Mouse (Mus musculus) liver, embryonic 15.5 days (tissue): ENCODE measurements around the gene Mef2c. TPM values are rescaled to one million over a fixed set of nuclear protein-coding genes. Genes with fewer than 3 reads are reported as not detected.

Experiments
- ATAC-seq: fragments of 200-750 bp; cut with Nextera tagmentation; 2 replicates; pipeline ENCODE4 v1.8.0; 2017; ENCODE audit warnings: moderate number of reproducible peaks, mild to moderate bottlenecking, moderate library complexity; ENCODE audit not compliant: insufficient read depth
- H3K27ac ChIP-seq: fragments of 300-500 bp; sonication (generic); replicated peaks from 2 replicates; pipeline ENCODE4 v1.5.1; 2015; ENCODE audit warnings: mild to moderate bottlenecking, inconsistent platforms
- H3K27me3 ChIP-seq: fragments of 300-500 bp; sonication (generic); 2 replicates; pipeline ENCODE4 v1.6.1; 2015; ENCODE audit warnings: mild to moderate bottlenecking, inconsistent platforms
- H3K36me3 ChIP-seq: fragments of 300-500 bp; sonication (generic); replicated peaks from 2 replicates; pipeline ENCODE4 v1.6.1; 2015; ENCODE audit warnings: moderate library complexity, mild to moderate bottlenecking, inconsistent platforms
- H3K4me1 ChIP-seq: fragments of 300-500 bp; sonication (generic); replicated peaks from 2 replicates; pipeline ENCODE4 v1.6.1; 2015; ENCODE audit warnings: inconsistent platforms
- H3K4me2 ChIP-seq: fragments of 300-500 bp; sonication (generic); 2 replicates; pipeline ENCODE4 v1.6.1; 2015; ENCODE audit warnings: moderate library complexity, mild to moderate bottlenecking, inconsistent platforms
- H3K4me3 ChIP-seq: fragments of 300-500 bp; sonication (generic); replicated peaks from 2 replicates; pipeline ENCODE4 v1.5.1; 2015; ENCODE audit warnings: mild to moderate bottlenecking, inconsistent platforms
- H3K9ac ChIP-seq: fragments of 300-500 bp; sonication (generic); 2 replicates; pipeline ENCODE4 v1.6.1; 2015; ENCODE audit warnings: moderate library complexity, mild to moderate bottlenecking, inconsistent platforms
- H3K9me3 ChIP-seq: fragments of 300-500 bp; sonication (generic); replicated peaks from 2 replicates; pipeline ENCODE4 v1.6.1; 2016; ENCODE audit warnings: inconsistent platforms
- WGBS: fragments of 180-500 bp; shearing (Covaris S2); methylation state at CpG from one replicate; pipeline ENCODE4 v1.1.7; 2015; ENCODE audit warnings: mixed read lengths; ENCODE audit not compliant: insufficient replicate concordance; 5-methylcytosine and 5-hydroxymethylcytosine counted together
- polyA plus RNA-seq: library from polyadenylated mRNA; unstranded; fragments of >200 nt; fragmentation: Nextera tagmentation; extraction: Ambion mirVana; gene quantifications from 2 replicates; pipeline ENCODE4 v1.2.1, GENCODE M21; 2015

The Mef2c gene
- polyA plus RNA-seq, 1 experiment from 2014 or later: 12.0 TPM

GRCm38 (mm10) chr13:83544707-83545106, 40.9 kb downstream of the Mef2c start:
- no peaks in the 10 kb centered on the region for H3K36me3 ChIP-seq
- ATAC-seq: no peak
- 52% methylated on average over 4 of the region's 4 CpGs for WGBS
- no peak overlapping the region for H3K27ac ChIP-seq
- H3K9ac ChIP-seq: no peak overlapping the region
- no peaks in the 10 kb centered on the region for H3K4me1 ChIP-seq
- H3K4me3 ChIP-seq: no peak overlapping the region
- no peak overlapping the region for H3K4me2 ChIP-seq
- H3K27me3 ChIP-seq: no peaks in the 10 kb centered on the region
- no peaks in the 10 kb centered on the region for H3K9me3 ChIP-seq

- no peak overlapping the region for H3K27ac ChIP-seq
- H3K4me1 ChIP-seq: no peaks in the 10 kb centered on the region
- no peaks in the 10 kb centered on the region for H3K36me3 ChIP-seq
- H3K4me3 ChIP-seq: no peak overlapping the region
- H3K4me2 ChIP-seq: no peak overlapping the region
- H3K27me3 ChIP-seq: no peaks in the 10 kb centered on the region
- no peak for ATAC-seq
- 63% methylated on average over 5 of the region's 5 CpGs for WGBS
- H3K9me3 ChIP-seq: no peaks in the 10 kb centered on the region
- no peak overlapping the region for H3K9ac ChIP-seq
Measured at GRCm38 (mm10) chr13:83546876-83547275, 43.0 kb downstream of the Mef2c start.

- no peak overlapping the region for H3K27ac ChIP-seq
- peak; percentile 60; the same call in 1 of the 2 replicates for ATAC-seq
Measured at GRCm38 (mm10) chr13:83551259-83551658, 47.4 kb downstream of the Mef2c start.

GRCm38 (mm10) chr13:83552051-83552450, 48.2 kb downstream of the Mef2c start:
- Histone ChIP-seq H3K4me2 (no peak overlapping the region), H3K9ac (no peak overlapping the region), H3K27me3 (no peaks in the 10 kb centered on the region), H3K4me1 (peaks cover 5% of the 10 kb centered on the region; the same call in 1 of the 2 replicates), H3K27ac (no peak overlapping the region), H3K36me3 (no peaks in the 10 kb centered on the region), H3K9me3 (no peaks in the 10 kb centered on the region), H3K4me3 (no peak overlapping the region)
- WGBS: 12% methylated on average over 1 of the region's 1 CpGs
- peak; percentile 73; the same call in 1 of the 2 replicates for ATAC-seq

More at GRCm38 (mm10) chr13:83551259-83551658, 47.4 kb downstream of the Mef2c start:
- no peak overlapping the region for H3K9ac ChIP-seq
- no peak overlapping the region for H3K4me2 ChIP-seq
- H3K36me3 ChIP-seq: no peaks in the 10 kb centered on the region
- no peak overlapping the region for H3K4me3 ChIP-seq
- peaks cover 5% of the 10 kb centered on the region; the same call in 1 of the 2 replicates for H3K4me1 ChIP-seq
- no peaks in the 10 kb centered on the region for H3K27me3 ChIP-seq
- H3K9me3 ChIP-seq: no peaks in the 10 kb centered on the region

- Histone ChIP-seq H3K9ac (no peak overlapping the region), H3K9me3 (no peaks in the 10 kb centered on the region), H3K27me3 (no peaks in the 10 kb centered on the region), H3K36me3 (no peaks in the 10 kb centered on the region), H3K27ac (no peak overlapping the region), H3K4me2 (no peak overlapping the region), H3K4me1 (0 out of 2 replicates have a peak, but pooled peaks cover 12% of the 10 kb centered on the region), H3K4me3 (no peak overlapping the region)
- peak; percentile 63; the same call in 1 of the 2 replicates for ATAC-seq
- WGBS: 21% methylated on average over 2 of the region's 2 CpGs
Measured at GRCm38 (mm10) chr13:83563261-83563660, 59.4 kb downstream of the Mef2c start.

- H3K27me3 ChIP-seq: no peaks in the 10 kb centered on the region
- no peak overlapping the region for H3K4me2 ChIP-seq
- 58% methylated on average over 3 of the region's 3 CpGs for WGBS
- no peaks in the 10 kb centered on the region for H3K9me3 ChIP-seq
- no peaks in the 10 kb centered on the region for H3K36me3 ChIP-seq
- peaks cover 19% of the 10 kb centered on the region; the same call in 1 of the 2 replicates for H3K4me1 ChIP-seq
- H3K9ac ChIP-seq: no peak overlapping the region
- no peak overlapping the region for H3K27ac ChIP-seq
- no peak for ATAC-seq
- H3K4me3 ChIP-seq: no peak overlapping the region
Measured at GRCm38 (mm10) chr13:83565732-83566131, 61.9 kb downstream of the Mef2c start.

GRCm38 (mm10) chr13:83566180-83566579, 62.3 kb downstream of the Mef2c start:
- Histone ChIP-seq H3K4me2 (no peak overlapping the region), H3K36me3 (no peaks in the 10 kb centered on the region), H3K4me3 (no peak overlapping the region), H3K27ac (no peak overlapping the region), H3K9ac (no peak overlapping the region), H3K27me3 (no peaks in the 10 kb centered on the region), H3K4me1 (peaks cover 19% of the 10 kb centered on the region; the same call in 1 of the 2 replicates), H3K9me3 (no peaks in the 10 kb centered on the region)
- ATAC-seq: no peak
- 61% methylated on average over 4 of the region's 4 CpGs for WGBS

- Histone ChIP-seq H3K9me3 (no peaks in the 10 kb centered on the region), H3K27ac (no peak overlapping the region), H3K4me2 (no peak overlapping the region), H3K9ac (no peak overlapping the region), H3K4me1 (peaks cover 22% of the 10 kb centered on the region), H3K4me3 (no peak overlapping the region), H3K27me3 (no peaks in the 10 kb centered on the region), H3K36me3 (no peaks in the 10 kb centered on the region)
- WGBS: 42% methylated on average over 8 of the region's 8 CpGs
- no peak for ATAC-seq
Measured at GRCm38 (mm10) chr13:83566834-83567534, 63.1 kb downstream of the Mef2c start.

- Histone ChIP-seq H3K27ac (no peak overlapping the region), H3K36me3 (no peaks in the 10 kb centered on the region), H3K9ac (no peak overlapping the region), H3K4me2 (no peak overlapping the region), H3K27me3 (no peaks in the 10 kb centered on the region), H3K4me3 (no peak overlapping the region), H3K9me3 (no peaks in the 10 kb centered on the region), H3K4me1 (peaks cover 27% of the 10 kb centered on the region)
- WGBS: 73% methylated on average over 3 of the region's 3 CpGs
- ATAC-seq: no peak
Measured at GRCm38 (mm10) chr13:83567681-83568080, 63.8 kb downstream of the Mef2c start.

GRCm38 (mm10) chr13:83568759-83569256, 65.0 kb downstream of the Mef2c start:
- no peak overlapping the region for H3K9ac ChIP-seq
- no peak overlapping the region for H3K27ac ChIP-seq
- WGBS: 39% methylated on average over 11 of the region's 11 CpGs
- ATAC-seq: no peak
- H3K27me3 ChIP-seq: no peaks in the 10 kb centered on the region
- no peaks in the 10 kb centered on the region for H3K9me3 ChIP-seq
- no peaks in the 10 kb centered on the region for H3K36me3 ChIP-seq
- H3K4me3 ChIP-seq: no peak overlapping the region
- H3K4me1 ChIP-seq: peaks cover 34% of the 10 kb centered on the region
- no peak overlapping the region; the same call in 1 of the 2 replicates for H3K4me2 ChIP-seq

- H3K9ac ChIP-seq: peak overlapping the region; percentile 25; the same call in 1 of the 2 replicates
- no peaks in the 10 kb centered on the region for H3K36me3 ChIP-seq
- H3K4me1 ChIP-seq: peaks cover 33% of the 10 kb centered on the region
- no peaks in the 10 kb centered on the region for H3K9me3 ChIP-seq
- no peaks in the 10 kb centered on the region for H3K27me3 ChIP-seq
- peak overlapping the region; percentile 11 for H3K4me3 ChIP-seq
- peak overlapping the region; percentile 60 for H3K27ac ChIP-seq
- peak overlapping the region; percentile 56 for H3K4me2 ChIP-seq
- 8% methylated on average over 7 of the region's 7 CpGs for WGBS
- ATAC-seq: peak; percentile 77
Measured at GRCm38 (mm10) chr13:83571973-83572447, 68.2 kb downstream of the Mef2c start.
